Mouse (Mus musculus) embryonic fibroblast, embryonic 13.5 days (primary cell): ENCODE results near the gene Mfsd2a.

ENCODE experiments used
- CTCF ChIP-seq: IDR thresholded peaks from 2 replicates; pipeline ENCODE4 v1.5.1; 2011; ENCODE audit warnings: mild to moderate bottlenecking, control low read depth, low read length, moderate library complexity, borderline replicate concordance; ENCODE audit not compliant: insufficient read depth
- POLR2A ChIP-seq: IDR thresholded peaks from 2 replicates; pipeline ENCODE4 v1.6.1; 2011; ENCODE audit warnings: low read depth, mild to moderate bottlenecking, control low read depth, low read length, moderate library complexity

DNA sequence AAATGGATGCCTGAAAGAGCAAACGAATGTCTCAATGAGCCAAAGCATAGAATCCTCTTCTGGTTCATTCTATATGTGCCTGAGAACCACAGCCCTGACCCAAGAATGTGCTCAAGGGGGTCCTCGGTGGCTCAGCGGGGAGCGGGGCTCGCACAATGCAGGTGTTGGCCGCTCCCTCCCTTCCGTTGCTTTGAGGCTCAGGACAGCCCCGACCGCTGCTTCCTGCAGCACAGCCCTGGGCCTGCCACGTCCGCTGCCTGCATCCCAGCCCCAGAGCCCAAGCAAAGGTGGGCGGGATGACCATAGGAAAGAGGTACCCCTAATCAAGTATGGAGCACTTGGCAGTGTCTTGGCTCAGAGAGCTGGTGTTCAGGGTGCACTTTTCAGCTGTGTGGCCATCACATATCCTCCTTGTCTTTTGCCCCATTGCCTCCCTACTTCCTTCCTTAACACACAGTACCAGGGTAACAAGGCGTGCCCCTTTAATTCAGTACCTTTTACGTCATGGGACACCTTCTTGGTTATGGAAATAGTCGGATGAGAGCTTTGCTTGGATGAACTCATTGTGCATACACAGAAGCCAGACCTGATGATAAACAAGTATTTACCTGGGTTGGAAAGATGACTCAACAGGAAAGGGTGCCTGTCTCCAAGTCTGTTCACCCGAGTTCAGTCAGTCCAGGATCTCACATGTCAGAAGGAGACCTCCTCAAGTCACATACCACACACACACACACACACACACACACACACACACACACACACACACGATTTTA lies 22.7 kb upstream of the Mfsd2a start:
- TF ChIP-seq CTCF (no peak), POLR2A (no peak)
